Mouse (Mus musculus) mouse embryonic stem cell (cell line): ENCODE measurements around the gene Olfr1408.

ENCODE experiments used
- in situ Hi-C, 2 experiments: fragments of 300-500 bp; cut with MboI; formaldehyde crosslinking; loops; 1 replicate in 1 of 2; 3 replicates in 1 of 2; pipeline ENCODE4 v1.14.3; 2019 to 2020; ENCODE audit warnings: low sequenced_read_pairs in 2 of 2, low pct_unique_long_range_greater_than_20kb in 1 of 2, mixed read lengths in 1 of 2; ENCODE audit not compliant: unreplicated experiment in 1 of 2

The Olfr1408 gene

DNA sequence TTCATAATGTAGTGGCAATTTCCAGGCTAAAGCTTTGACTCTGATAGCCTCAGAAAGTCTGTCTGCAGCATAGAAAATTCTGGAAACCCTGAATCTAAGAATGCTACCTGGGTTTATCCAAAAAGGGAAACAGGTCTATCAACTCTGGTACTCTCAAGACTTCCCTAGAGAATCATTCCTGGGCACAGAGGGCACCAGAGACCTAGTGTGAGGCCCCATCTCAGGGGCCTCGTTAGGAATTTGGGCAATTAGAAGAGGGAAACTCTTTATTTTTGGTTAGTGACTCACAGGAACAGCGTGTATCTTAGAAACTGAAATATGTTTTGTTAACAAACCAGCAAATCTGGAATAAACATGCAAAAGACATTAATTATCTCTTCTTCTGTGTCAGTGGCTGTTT lies at the start of gene Olfr1408:
TSS of gene Olfr1408 (minus strand) at position 101 of the 400 bp plus-strand sequence.
- in situ Hi-C loops: no loop called here

DNA sequence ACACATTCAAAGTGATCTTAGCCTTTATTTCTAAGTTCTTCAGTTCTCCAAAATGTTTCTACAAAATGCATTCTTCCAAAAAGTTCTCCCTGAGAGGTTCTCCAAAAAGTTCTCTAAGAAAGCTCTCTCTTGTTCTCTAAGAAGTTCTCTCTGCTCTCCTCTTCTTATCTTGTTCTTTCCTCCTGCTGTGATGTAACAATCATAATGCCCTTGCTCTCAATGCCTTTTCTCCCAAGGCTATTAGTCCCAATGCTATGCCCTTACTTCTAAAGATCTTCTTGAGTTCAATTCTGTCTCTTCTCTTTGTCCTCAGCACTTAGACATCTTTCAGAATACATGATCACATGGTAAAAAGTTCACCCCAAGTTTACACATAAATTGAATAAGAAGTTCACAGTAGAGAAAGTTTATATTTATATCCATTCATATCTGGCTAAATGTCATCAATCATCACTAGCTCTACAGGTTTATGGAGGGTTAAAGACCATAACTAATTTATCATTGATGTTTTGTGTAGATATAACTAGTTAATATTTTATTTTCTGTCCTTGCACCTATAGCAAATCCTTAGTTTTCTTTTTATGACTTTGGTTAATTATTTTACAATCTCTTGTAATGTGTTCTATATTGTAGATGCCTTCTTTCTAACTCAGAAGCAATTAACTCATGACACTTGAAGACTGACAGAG lies 37.1 kb upstream of the Olfr1408 start:
- in situ Hi-C loops: no loop called here
